Mouse (Mus musculus): ENCODE results near the gene Rpa1.
"Not testable (repeated sequence)": the region's sequence is repeated elsewhere in the genome, so short reads cannot be mapped to it uniquely, and the experiment has no call there.

The Rpa1 gene

GRCm38 (mm10) chr11:75287940-75288339 lies 60.2 kb downstream of the Rpa1 start:
- no peak for DNase-seq (ENCODE audit: low read depth, low spot score)

- no peak for DNase-seq (ENCODE audit: low read depth, low spot score)
Measured at GRCm38 (mm10) chr11:75286868-75287267, 61.3 kb downstream of the Rpa1 start.

- DNase-seq (ENCODE audit: low read depth, low spot score): no peak
Measured at GRCm38 (mm10) chr11:75285893-75286467, 62.1 kb downstream of the Rpa1 start.

- DNase-seq (ENCODE audit: low read depth, low spot score): not testable (repeated sequence)
Measured at GRCm38 (mm10) chr11:75283784-75284183, 64.3 kb downstream of the Rpa1 start.

- DNase-seq (ENCODE audit: low read depth, low spot score): no peak
Measured at GRCm38 (mm10) chr11:75282496-75283120, 65.5 kb downstream of the Rpa1 start.

GRCm38 (mm10) chr11:75281380-75282256 lies 66.5 kb downstream of the Rpa1 start:
- no peak for DNase-seq (ENCODE audit: low read depth, low spot score)

GRCm38 (mm10) chr11:75280435-75281001 lies 67.6 kb downstream of the Rpa1 start:
- DNase-seq (ENCODE audit: low read depth, low spot score): no peak

- DNase-seq (ENCODE audit: low read depth, low spot score): no peak
Measured at GRCm38 (mm10) chr11:75280066-75280410, 68.1 kb downstream of the Rpa1 start.

- no peak for DNase-seq (ENCODE audit: low read depth, low spot score)
Measured at GRCm38 (mm10) chr11:75279342-75280065, 68.6 kb downstream of the Rpa1 start.

- no peak for DNase-seq (ENCODE audit: low read depth, low spot score)
Measured at GRCm38 (mm10) chr11:75279013-75279341, 69.1 kb downstream of the Rpa1 start.

- no peak for DNase-seq (ENCODE audit: low read depth, low spot score)
Measured at GRCm38 (mm10) chr11:75278115-75278514, 70.0 kb downstream of the Rpa1 start.

- no peak for DNase-seq (ENCODE audit: low read depth, low spot score)
Measured at GRCm38 (mm10) chr11:75275035-75275434, 73.1 kb downstream of the Rpa1 start.

- DNase-seq (ENCODE audit: low read depth, low spot score): no peak
Measured at GRCm38 (mm10) chr11:75273466-75273865, 74.7 kb downstream of the Rpa1 start.

GRCm38 (mm10) chr11:75270985-75271434 lies 77.1 kb downstream of the Rpa1 start:
- DNase-seq (ENCODE audit: low read depth, low spot score): no peak

- no peak for DNase-seq (ENCODE audit: low read depth, low spot score)
Measured at GRCm38 (mm10) chr11:75270276-75270984, 77.7 kb downstream of the Rpa1 start.

- DNase-seq (ENCODE audit: low read depth, low spot score): no peak
Measured at GRCm38 (mm10) chr11:75269213-75269612, 78.9 kb downstream of the Rpa1 start.

GRCm38 (mm10) chr11:75268492-75268891 lies 79.6 kb downstream of the Rpa1 start:
- no peak for DNase-seq (ENCODE audit: low read depth, low spot score)

GRCm38 (mm10) chr11:75267826-75268281 lies 80.3 kb downstream of the Rpa1 start:
- no peak for DNase-seq (ENCODE audit: low read depth, low spot score)

- DNase-seq (ENCODE audit: low read depth, low spot score): no peak
Measured at GRCm38 (mm10) chr11:75265545-75265944, 82.6 kb downstream of the Rpa1 start.

GRCm38 (mm10) chr11:75264550-75264949 lies 83.6 kb downstream of the Rpa1 start:
- no peak for DNase-seq (ENCODE audit: low read depth, low spot score)

- DNase-seq (ENCODE audit: low read depth, low spot score): no peak
Measured at GRCm38 (mm10) chr11:75263964-75264312, 84.2 kb downstream of the Rpa1 start.

Measured in embryo, embryonic 11.5 days (tissue).